Mouse (Mus musculus) ES-E14 (cell line): ENCODE data around the gene Angptl1.

Experiments used
- HCFC1 ChIP-seq: IDR thresholded peaks from 2 replicates; pipeline ENCODE4 v1.6.1; 2012; ENCODE audit warnings: low read length, inconsistent platforms, borderline replicate concordance; ENCODE audit not compliant: insufficient read depth
- MAFK ChIP-seq: IDR thresholded peaks from 2 replicates; pipeline ENCODE4 v1.6.1; 2014; ENCODE audit warnings: mild to moderate bottlenecking, low read depth, low read length, inconsistent platforms; ENCODE audit not compliant: insufficient read depth

DNA sequence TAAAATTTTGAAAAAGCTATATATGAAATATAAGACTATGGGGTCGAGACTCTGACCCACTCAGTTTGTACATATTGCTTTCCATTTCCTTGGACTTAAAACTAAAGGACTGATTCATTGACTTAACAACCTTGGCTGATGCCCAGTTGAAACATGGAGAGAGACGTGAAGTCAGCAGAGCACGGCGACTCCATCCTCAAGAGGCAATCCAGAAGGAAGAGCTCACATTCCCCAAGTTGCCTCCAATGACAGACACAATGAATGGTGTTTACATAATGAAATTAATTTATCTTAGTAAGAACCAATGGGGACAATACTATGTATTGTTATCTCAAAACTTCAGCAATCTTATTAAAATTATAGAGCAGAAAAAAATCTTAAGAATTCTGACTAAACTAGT lies 16.2 kb downstream of the Angptl1 start:
- no peak for TF ChIP-seq MAFK
- TF ChIP-seq HCFC1 = no peak
